Mouse (Mus musculus) ES-E14 (cell line): ENCODE results near the gene Gpr62. TPM values are rescaled to one million over a fixed set of nuclear protein-coding genes. Genes with fewer than 3 reads are reported as not detected.

Experiments
- DNase-seq: peaks from one replicate; pipeline ENCODE4 v3.0.0-alpha.2; 2013; ENCODE audit warnings: low read depth, low spot score
- H3K27ac ChIP-seq: 2 replicates; pipeline ENCODE4 v1.5.1; 2012; ENCODE audit warnings: low read depth, mild to moderate bottlenecking, low read length, moderate library complexity, mixed read lengths; ENCODE audit not compliant: poor library complexity, insufficient read depth, severe bottlenecking
- H3K36me3 ChIP-seq: 2 replicates; pipeline ENCODE4 v1.6.1; 2012; ENCODE audit warnings: mild to moderate bottlenecking, low read length, moderate library complexity, mixed read lengths; ENCODE audit not compliant: control insufficient read depth, poor library complexity, insufficient read depth, severe bottlenecking
- H3K4me1 ChIP-seq, 2 experiments: fragments of 150-350 bp in 1 of 2; sonication (generic) in 1 of 2; 2 replicates each; pipeline ENCODE4 v1.6.1; 2012; ENCODE audit warnings: low read length in 2 of 2, mild to moderate bottlenecking in 1 of 2, mixed read lengths in 1 of 2; ENCODE audit not compliant: control insufficient read depth in 2 of 2, insufficient read depth in 2 of 2, poor library complexity in 1 of 2
- H3K4me3 ChIP-seq, 2 experiments: fragments of 150-350 bp in 1 of 2; sonication (generic) in 1 of 2; 2 replicates each; pipeline ENCODE4 v1.5.1; 2012; ENCODE audit warnings: low read length in 2 of 2, low read depth in 1 of 2, mild to moderate bottlenecking in 1 of 2, mixed read lengths in 1 of 2; ENCODE audit not compliant: insufficient read depth in 1 of 2, poor library complexity in 1 of 2, severe bottlenecking in 1 of 2
- H3K9ac ChIP-seq: 2 replicates; pipeline ENCODE4 v1.6.1; 2012; ENCODE audit warnings: low read depth, mild to moderate bottlenecking, low read length, mixed read lengths; ENCODE audit not compliant: poor library complexity, insufficient read depth, severe bottlenecking
- H3K9me3 ChIP-seq: fragments of 150-350 bp; sonication (generic); 2 replicates; pipeline ENCODE4 v1.6.1; 2012; ENCODE audit warnings: low read depth, mild to moderate bottlenecking, low read length; ENCODE audit not compliant: control insufficient read depth, insufficient read depth
- CHD2 ChIP-seq: IDR thresholded peaks from 2 replicates; pipeline ENCODE4 v1.6.1; 2014; ENCODE audit warnings: mild to moderate bottlenecking, low read depth, low read length, inconsistent platforms
- HCFC1 ChIP-seq: IDR thresholded peaks from 2 replicates; pipeline ENCODE4 v1.6.1; 2012; ENCODE audit warnings: low read length, inconsistent platforms, borderline replicate concordance; ENCODE audit not compliant: insufficient read depth
- MAFK ChIP-seq: IDR thresholded peaks from 2 replicates; pipeline ENCODE4 v1.6.1; 2014; ENCODE audit warnings: mild to moderate bottlenecking, low read depth, low read length, inconsistent platforms; ENCODE audit not compliant: insufficient read depth
- ZC3H11A ChIP-seq: IDR thresholded peaks from 2 replicates; pipeline ENCODE4 v1.6.1; 2012; ENCODE audit warnings: low read depth, mild to moderate bottlenecking, inconsistent platforms, low read length, borderline replicate concordance
- ZNF384 ChIP-seq: IDR thresholded peaks from 2 replicates; pipeline ENCODE4 v1.6.1; 2012; ENCODE audit warnings: low read depth, low read length, inconsistent platforms
- in situ Hi-C, 2 experiments: fragments of 600-800 bp; cut with MboI; formaldehyde crosslinking; loops; one replicate each; pipeline ENCODE4 v1.15.1; 2025; ENCODE audit warnings: low sequenced_read_pairs in 2 of 2, inconsistent platforms in 1 of 2; ENCODE audit not compliant: unreplicated experiment in 2 of 2
- total RNA-seq: library from RNA; depleted of rRNA; stranded (reverse); fragments of 300-350 nt; gene quantifications from 2 replicates; pipeline ENCODE4 v1.2.3, GENCODE M21; 2012

The Gpr62 gene
- total RNA-seq, 1 experiment = 0.22 TPM

GRCm38 (mm10) chr9:106466721-106467120 lies 983 bp upstream of the Gpr62 start:
- in situ Hi-C loops = no loop called here
- Histone ChIP-seq H3K9ac (no peak overlapping the region), H3K36me3 (peaks cover 17% of the 10 kb centered on the region), H3K27ac (no peak overlapping the region), H3K9me3 (no peaks in the 10 kb centered on the region), H3K4me3 (no peak overlapping the region), H3K4me1 (peaks cover 3 to 38% of the 10 kb centered on the region in 2 experiments; a peak in 3 of 4 replicates)
- TF ChIP-seq ZNF384 (no peak), HCFC1 (no peak), CHD2 (no peak), ZC3H11A (no peak), MAFK (no peak)
- no peak for DNase-seq

GRCm38 (mm10) chr9:106464751-106465541 lies 792 bp downstream of the Gpr62 start:
- H3K9me3 ChIP-seq = no peaks in the 10 kb centered on the region
- H3K9ac ChIP-seq = peak overlapping the region; percentile 81
- no peak for DNase-seq
- peaks cover 5 to 38% of the 10 kb centered on the region in 2 experiments; a peak in 3 of 4 replicates for H3K4me1 ChIP-seq
- H3K36me3 ChIP-seq = peaks cover 29% of the 10 kb centered on the region
- H3K27ac ChIP-seq = no peak overlapping the region
- peak overlapping the region; percentile 79 to 83 for H3K4me3 ChIP-seq
- in situ Hi-C loops = no loop called here
- no peak for TF ChIP-seq ZC3H11A
- TF ChIP-seq CHD2 = no peak
- no peak for TF ChIP-seq ZNF384
- no peak for TF ChIP-seq MAFK
- no peak; the same call in 1 of the 2 replicates for TF ChIP-seq HCFC1

GRCm38 (mm10) chr9:106463122-106464063 lies 2.3 kb downstream of the Gpr62 start:
- no peak overlapping the region for H3K27ac ChIP-seq
- no peak for DNase-seq
- in situ Hi-C loops = no loop called here
- no peaks in the 10 kb centered on the region for H3K9me3 ChIP-seq
- TF ChIP-seq MAFK = no peak
- TF ChIP-seq CHD2 = no peak
- no peak for TF ChIP-seq ZNF384
- TF ChIP-seq HCFC1 = no peak
- no peak for TF ChIP-seq ZC3H11A
- H3K9ac ChIP-seq = peak overlapping the region; percentile 12; the same call in 1 of the 2 replicates
- H3K4me3 ChIP-seq = peak overlapping the region; percentile 21 to 45; a peak in 2 of 4 replicates
- peaks cover 30% of the 10 kb centered on the region for H3K36me3 ChIP-seq
- peaks cover 5 to 36% of the 10 kb centered on the region in 2 experiments; a peak in 3 of 4 replicates for H3K4me1 ChIP-seq

GRCm38 (mm10) chr9:106462430-106462800 lies 3.3 kb downstream of the Gpr62 start:
- Histone ChIP-seq H3K4me3 (no peak overlapping the region), H3K4me1 (peaks cover 6 to 44% of the 10 kb centered on the region in 2 experiments; a peak in 3 of 4 replicates), H3K36me3 (peaks cover 30% of the 10 kb centered on the region), H3K9ac (no peak overlapping the region), H3K27ac (no peak overlapping the region), H3K9me3 (no peaks in the 10 kb centered on the region)
- DNase-seq = no peak
- no peak for TF ChIP-seq MAFK
- TF ChIP-seq ZNF384 = no peak
- TF ChIP-seq ZC3H11A = no peak
- no peak for TF ChIP-seq CHD2
- no peak for TF ChIP-seq HCFC1
- in situ Hi-C loops = no loop called here
